Mouse (Mus musculus) effector memory CD4-positive, alpha-beta T cell, adult 7 months (primary cell): ENCODE results near the gene Kcnq4. TPM values are rescaled to one million over a fixed set of nuclear protein-coding genes. Genes with fewer than 3 reads are reported as not detected.

Experiments
- polyA plus RNA-seq: library from polyadenylated mRNA; unstranded; fragments of 100-300 nt; shearing (Covaris generic); gene quantifications from one replicate; pipeline ENCODE4 v1.2.1, GENCODE M21; 2017

Gene Kcnq4
- polyA plus RNA-seq: not detected

DNA sequence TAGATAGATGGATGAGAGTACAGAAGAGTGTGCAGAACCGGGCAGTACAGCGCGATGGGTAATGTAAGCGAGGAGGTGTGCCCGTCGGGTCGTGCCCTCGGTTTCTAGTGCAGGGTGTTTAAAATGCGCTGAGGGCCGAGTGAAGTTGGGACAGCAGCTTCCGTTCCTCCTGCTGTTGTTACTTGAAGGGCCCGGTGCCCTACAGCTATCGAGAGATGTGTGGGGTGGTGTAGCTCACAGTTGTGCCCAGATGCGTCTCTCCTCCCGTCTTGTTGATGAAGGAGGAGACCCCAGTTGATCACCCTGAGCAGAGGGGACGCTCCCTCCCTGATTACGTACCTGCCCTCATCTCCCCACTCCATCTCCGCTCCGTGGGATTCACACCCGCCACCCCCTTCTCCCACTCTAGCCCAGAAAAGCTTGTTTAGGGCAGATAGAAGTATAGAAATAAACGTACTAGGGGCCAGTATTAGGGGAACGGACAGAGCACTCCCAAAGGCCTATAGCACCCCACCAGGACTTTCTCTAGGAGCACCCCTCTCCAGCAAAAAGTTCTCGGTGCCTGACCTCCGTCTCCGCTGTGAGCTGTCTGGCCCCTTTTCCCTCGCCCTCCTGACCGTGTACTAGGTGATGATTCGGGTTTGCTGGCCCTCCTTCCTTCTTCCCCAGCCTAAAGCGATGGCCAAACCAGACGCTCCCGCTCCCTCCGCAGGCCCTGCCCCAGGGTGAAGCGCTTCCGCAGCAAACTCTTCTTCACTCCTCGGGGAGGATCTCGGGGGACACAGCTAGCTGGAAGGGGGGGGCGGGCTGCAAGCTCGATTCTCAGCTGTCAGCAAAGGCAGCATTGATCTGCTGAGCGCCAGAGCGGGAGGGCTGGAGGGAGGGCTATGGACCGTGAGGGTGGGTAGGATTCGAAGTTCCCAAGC is at the start of gene Kcnq4:
Kcnq4 (minus strand) TSS at position 672 of the 926 bp plus-strand sequence.

DNA sequence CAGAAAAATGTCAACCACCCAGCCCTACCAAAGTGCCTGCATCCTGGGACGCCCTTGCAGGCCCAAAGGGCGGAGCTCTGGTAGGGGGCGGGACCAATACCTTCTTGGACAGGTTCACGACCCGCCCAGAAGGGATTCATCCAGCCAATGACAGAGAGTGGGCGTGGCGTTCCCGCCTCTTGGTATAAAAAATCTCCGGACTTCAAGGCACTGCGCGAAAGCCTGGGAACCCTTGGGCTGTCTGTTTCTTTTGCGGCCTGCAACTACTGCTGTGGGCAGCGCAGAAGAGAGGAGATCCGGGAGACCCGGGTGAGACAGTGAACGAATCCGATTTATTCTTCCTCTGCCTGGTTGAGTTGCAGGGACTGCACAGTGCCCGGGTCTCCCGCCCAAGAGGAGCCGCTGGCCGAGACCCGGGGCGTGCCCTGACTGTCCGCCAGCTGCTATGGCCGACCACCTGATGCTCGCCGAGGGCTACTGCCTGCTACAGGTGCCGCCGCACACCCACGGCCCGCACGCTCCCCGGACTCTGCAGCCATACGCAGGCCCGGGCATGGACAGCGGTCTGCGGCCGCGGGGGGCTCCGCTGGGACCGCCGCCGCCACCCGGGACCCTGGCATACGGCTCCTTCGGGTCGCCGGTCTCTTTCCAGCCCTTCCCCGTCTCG is 81.9 kb downstream of the Kcnq4 start, which contains the start of gene Cited4:
Cited4 (plus strand) TSS at position 215 of the 667 bp plus-strand sequence.

Other genes with a start within 250 kb of the Kcnq4 start
- 0.22 TPM for gene Slfnl1, start 216.4 kb downstream of the Kcnq4 start, polyA plus RNA-seq
- 22.6 TPM for gene Ctps, start 178.3 kb downstream of the Kcnq4 start, polyA plus RNA-seq
- gene Gm8439, start 159.9 kb downstream of the Kcnq4 start, polyA plus RNA-seq: not detected
- gene Cited4, start 82.0 kb downstream of the Kcnq4 start, polyA plus RNA-seq: 0.72 TPM
- gene Nfyc, start 83.0 kb upstream of the Kcnq4 start, polyA plus RNA-seq: 103 TPM
- 1.3 TPM for gene Rims3, start 106.2 kb upstream of the Kcnq4 start, polyA plus RNA-seq
- 9.6 TPM for gene Exo5, start 176.4 kb upstream of the Kcnq4 start, polyA plus RNA-seq
- 5.6 TPM for gene Zfp69, start 203.1 kb upstream of the Kcnq4 start, polyA plus RNA-seq